Mouse (Mus musculus): ENCODE results near the gene Crybb2. TPM values are rescaled to one million over a fixed set of nuclear protein-coding genes. Genes with fewer than 3 reads are reported as not detected.
"Not testable (repeated sequence)": the region's sequence is repeated elsewhere in the genome, so short reads cannot be mapped to it uniquely, and the experiment has no call there.

Gene Crybb2
- not detected in 2 replicates for total RNA-seq (2017)

- ATAC-seq (replicated peaks; ENCODE audit: low read depth, poor library complexity, severe bottlenecking): no peak
These were observed at the start of gene Crybb2 for GRCm38 (mm10) chr5:113070017-113070416. Gene Crybb2, minus strand, starts transcription at chr5:113070117.

GRCm38 (mm10) chr5:113119291-113119690, 49.4 kb upstream of the Crybb2 start:
- ATAC-seq (replicated peaks; ENCODE audit: low read depth, poor library complexity, severe bottlenecking): peak; percentile 18

- ATAC-seq (replicated peaks; ENCODE audit: low read depth, poor library complexity, severe bottlenecking): peak; percentile 26
These were observed 48.8 kb upstream of the Crybb2 start for GRCm38 (mm10) chr5:113118695-113119094.

- ATAC-seq (replicated peaks; ENCODE audit: low read depth, poor library complexity, severe bottlenecking): no peak
These were observed 47.4 kb upstream of the Crybb2 start for GRCm38 (mm10) chr5:113117361-113117760.

- no peak for ATAC-seq (replicated peaks; ENCODE audit: low read depth, poor library complexity, severe bottlenecking)
These were observed 46.0 kb upstream of the Crybb2 start for GRCm38 (mm10) chr5:113115896-113116295.

- ATAC-seq (replicated peaks; ENCODE audit: low read depth, poor library complexity, severe bottlenecking): peak; percentile 34
These were observed 44.6 kb upstream of the Crybb2 start for GRCm38 (mm10) chr5:113114264-113115225.

GRCm38 (mm10) chr5:113113120-113113519, 43.2 kb upstream of the Crybb2 start:
- ATAC-seq (replicated peaks; ENCODE audit: low read depth, poor library complexity, severe bottlenecking): no peak

- no peak for ATAC-seq (replicated peaks; ENCODE audit: low read depth, poor library complexity, severe bottlenecking)
These were observed 41.4 kb upstream of the Crybb2 start for GRCm38 (mm10) chr5:113111336-113111735.

GRCm38 (mm10) chr5:113110929-113111328, 41.0 kb upstream of the Crybb2 start:
- ATAC-seq (replicated peaks; ENCODE audit: low read depth, poor library complexity, severe bottlenecking): peak; percentile 34

- not testable (repeated sequence) for ATAC-seq (replicated peaks; ENCODE audit: low read depth, poor library complexity, severe bottlenecking)
These were observed 39.7 kb upstream of the Crybb2 start for GRCm38 (mm10) chr5:113109651-113110050.

- ATAC-seq (replicated peaks; ENCODE audit: low read depth, poor library complexity, severe bottlenecking): no peak
These were observed 38.3 kb upstream of the Crybb2 start for GRCm38 (mm10) chr5:113108165-113108764.

- ATAC-seq (replicated peaks; ENCODE audit: low read depth, poor library complexity, severe bottlenecking): no peak
These were observed 37.8 kb upstream of the Crybb2 start for GRCm38 (mm10) chr5:113107709-113108108.

- no peak for ATAC-seq (replicated peaks; ENCODE audit: low read depth, poor library complexity, severe bottlenecking)
These were observed 36.7 kb upstream of the Crybb2 start for GRCm38 (mm10) chr5:113106594-113106993.

GRCm38 (mm10) chr5:113105481-113105880, 35.6 kb upstream of the Crybb2 start:
- no peak for ATAC-seq (replicated peaks; ENCODE audit: low read depth, poor library complexity, severe bottlenecking)

GRCm38 (mm10) chr5:113105035-113105434, 35.1 kb upstream of the Crybb2 start:
- no peak for ATAC-seq (replicated peaks; ENCODE audit: low read depth, poor library complexity, severe bottlenecking)

GRCm38 (mm10) chr5:113102455-113102854, 32.5 kb upstream of the Crybb2 start:
- ATAC-seq (replicated peaks; ENCODE audit: low read depth, poor library complexity, severe bottlenecking): no peak

- no peak for ATAC-seq (replicated peaks; ENCODE audit: low read depth, poor library complexity, severe bottlenecking)
These were observed 31.5 kb upstream of the Crybb2 start for GRCm38 (mm10) chr5:113101457-113101856.

GRCm38 (mm10) chr5:113100422-113100821, 30.5 kb upstream of the Crybb2 start:
- no peak for ATAC-seq (replicated peaks; ENCODE audit: low read depth, poor library complexity, severe bottlenecking)

- ATAC-seq (replicated peaks; ENCODE audit: low read depth, poor library complexity, severe bottlenecking): peak; percentile 97
These were observed 29.6 kb upstream of the Crybb2 start for GRCm38 (mm10) chr5:113099546-113099945.

- ATAC-seq (replicated peaks; ENCODE audit: low read depth, poor library complexity, severe bottlenecking): no peak
These were observed 27.6 kb upstream of the Crybb2 start for GRCm38 (mm10) chr5:113097551-113097950.

- no peak for ATAC-seq (replicated peaks; ENCODE audit: low read depth, poor library complexity, severe bottlenecking)
These were observed 25.5 kb upstream of the Crybb2 start for GRCm38 (mm10) chr5:113095456-113095855.

Measured in common myeloid progenitor, adult 5-6 weeks (primary cell).